Mouse (Mus musculus): ENCODE data around the gene Polr3e. TPM values are rescaled to one million over a fixed set of nuclear protein-coding genes. Genes with fewer than 3 reads are reported as not detected.

Gene Polr3e
- 10.2 TPM for polyA plus RNA-seq (2014; fragmentation: Illumina TruSeq; extraction: RNeasy Lipid Tissue Mini Kit (QIAGEN cat#74804); ENCODE audit: low read depth, low replicate concordance)

DNA sequence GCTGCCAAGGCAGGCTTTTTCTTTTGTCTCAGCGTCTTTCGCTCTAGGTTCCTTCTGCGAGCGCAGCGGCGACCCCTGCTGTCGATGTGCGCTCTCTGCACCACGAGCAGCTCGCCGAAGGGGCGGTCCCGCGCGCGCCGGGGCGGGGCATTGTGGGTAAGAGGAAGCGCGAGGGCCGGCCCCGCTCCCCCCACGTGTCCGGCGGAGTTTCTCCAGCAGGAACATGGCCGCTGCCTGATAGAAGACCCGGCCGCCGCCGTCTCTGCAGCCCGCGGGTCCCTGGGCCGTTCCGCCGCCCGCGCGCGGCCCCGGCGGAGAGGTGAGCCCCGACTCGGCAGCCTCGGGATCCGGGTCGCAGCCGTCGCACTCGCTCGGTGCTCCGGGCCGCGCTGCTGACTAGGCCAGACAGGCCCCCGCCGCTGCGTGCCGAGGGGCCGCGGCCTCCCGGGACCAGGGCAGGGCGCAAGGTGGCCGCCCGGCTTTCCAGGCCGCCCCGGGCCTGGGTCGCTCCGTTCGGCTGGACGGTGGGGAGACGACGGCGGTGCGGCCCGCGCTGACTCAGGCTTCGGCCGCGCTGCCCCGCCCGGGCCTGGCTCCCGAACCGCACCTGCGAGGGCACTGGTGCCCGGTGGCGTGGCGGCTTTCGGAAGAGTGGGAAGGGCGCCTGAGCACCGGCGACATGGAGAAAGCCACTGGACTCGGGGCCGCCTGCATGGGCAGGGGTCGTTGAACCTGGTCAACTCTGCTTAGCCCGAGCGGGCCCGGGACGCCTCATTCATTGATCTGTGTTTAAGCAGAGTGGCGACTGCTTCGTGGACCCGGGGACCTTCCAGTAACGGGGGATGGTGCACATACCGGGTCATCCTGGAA, at the start of gene Polr3e:
Gene Polr3e (plus strand): TSS at position 153 of the 870 bp plus-strand sequence.

DNA sequence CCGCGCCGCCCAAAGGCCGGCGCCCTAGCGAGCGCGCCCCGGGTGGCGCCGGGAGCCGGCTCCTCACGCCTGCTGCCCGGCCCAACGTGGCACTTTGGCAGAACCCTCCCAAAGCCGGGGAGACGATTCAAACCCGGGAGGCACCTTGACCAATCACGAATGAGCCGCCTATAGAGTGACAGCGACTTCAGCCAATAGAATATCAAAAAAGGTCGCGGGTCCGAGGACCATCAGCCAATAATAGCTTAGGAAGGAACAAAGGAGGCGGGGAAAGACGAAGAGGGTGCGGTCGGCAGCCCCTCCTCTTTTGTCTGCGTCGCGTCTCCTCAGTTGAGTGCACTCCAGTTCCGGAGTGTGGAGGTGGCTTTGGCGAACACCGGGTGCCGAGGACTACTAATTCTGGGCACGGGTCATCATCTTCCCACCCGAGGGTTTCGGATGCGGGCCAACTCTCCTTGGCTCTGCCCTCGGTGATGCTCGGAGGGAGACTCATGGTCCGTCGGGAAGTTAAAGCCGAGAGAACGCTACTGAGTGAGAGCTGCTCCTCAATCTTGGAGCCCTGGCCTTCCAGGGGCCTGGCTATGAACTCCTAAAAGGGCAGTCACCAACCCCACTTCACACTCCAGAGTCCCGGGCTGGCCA, 64.8 kb downstream of the Polr3e start, which contains the start of the genes Cdr2 and Mfsd13b:
Gene Cdr2 (minus strand): TSS at position 113 of the 642 bp plus-strand sequence.
Gene Mfsd13b (plus strand): TSS at position 310 of the 642 bp plus-strand sequence.

Other genes starting within 250 kb of the Polr3e start
- not detected for gene Pdzd9, start 247.4 kb upstream of the Polr3e start, polyA plus RNA-seq (2014; fragmentation: Illumina TruSeq; extraction: RNeasy Lipid Tissue Mini Kit (QIAGEN cat#74804); ENCODE audit: low read depth, low replicate concordance)
- gene Mosmo, start 240.1 kb upstream of the Polr3e start, polyA plus RNA-seq (2014; fragmentation: Illumina TruSeq; extraction: RNeasy Lipid Tissue Mini Kit (QIAGEN cat#74804); ENCODE audit: low read depth, low replicate concordance), result 35.2 TPM
- 8.0 TPM for gene Vwa3a, start 178.4 kb upstream of the Polr3e start, polyA plus RNA-seq (2014; fragmentation: Illumina TruSeq; extraction: RNeasy Lipid Tissue Mini Kit (QIAGEN cat#74804); ENCODE audit: low read depth, low replicate concordance)
- not detected for gene Gm5737, start 105.4 kb upstream of the Polr3e start, polyA plus RNA-seq (2014; fragmentation: Illumina TruSeq; extraction: RNeasy Lipid Tissue Mini Kit (QIAGEN cat#74804); ENCODE audit: low read depth, low replicate concordance)
- 28.5 TPM for gene Eef2k, start 74.9 kb upstream of the Polr3e start, polyA plus RNA-seq (2014; fragmentation: Illumina TruSeq; extraction: RNeasy Lipid Tissue Mini Kit (QIAGEN cat#74804); ENCODE audit: low read depth, low replicate concordance)
- 9.5 TPM for gene Cdr2, start 64.6 kb downstream of the Polr3e start, polyA plus RNA-seq (2014; fragmentation: Illumina TruSeq; extraction: RNeasy Lipid Tissue Mini Kit (QIAGEN cat#74804); ENCODE audit: low read depth, low replicate concordance)
- gene Mfsd13b, start 64.8 kb downstream of the Polr3e start, polyA plus RNA-seq (2014; fragmentation: Illumina TruSeq; extraction: RNeasy Lipid Tissue Mini Kit (QIAGEN cat#74804); ENCODE audit: low read depth, low replicate concordance), result 0.42 TPM
- 77.1 TPM for gene Mettl9, start 116.7 kb downstream of the Polr3e start, polyA plus RNA-seq (2014; fragmentation: Illumina TruSeq; extraction: RNeasy Lipid Tissue Mini Kit (QIAGEN cat#74804); ENCODE audit: low read depth, low replicate concordance)
- gene Igsf6, start 156.8 kb downstream of the Polr3e start, polyA plus RNA-seq (2014; fragmentation: Illumina TruSeq; extraction: RNeasy Lipid Tissue Mini Kit (QIAGEN cat#74804); ENCODE audit: low read depth, low replicate concordance), result 1.7 TPM
- gene Otoa, start 163.9 kb downstream of the Polr3e start, polyA plus RNA-seq (2014; fragmentation: Illumina TruSeq; extraction: RNeasy Lipid Tissue Mini Kit (QIAGEN cat#74804); ENCODE audit: low read depth, low replicate concordance), result not detected